Mouse (Mus musculus) CD4-positive helper T cell, adult 2 months (primary cell): ENCODE data around the gene 1700084M14Rik.
"Not testable (repeated sequence)": the region's sequence is repeated elsewhere in the genome, so short reads cannot be mapped to it uniquely, and the experiment has no call there.

Experiments
- DNase-seq: peaks from one replicate; pipeline ENCODE4 v3.0.0-alpha.2; 2012; ENCODE audit warnings: low read depth, missing footprints, low spot score

1700084M14Rik gene

GRCm38 (mm10) chrX:91575811-91576210 is at the start of gene 1700084M14Rik:
Gene 1700084M14Rik, minus strand, starts transcription at chrX:91575911.
- DNase-seq = not testable (repeated sequence)
